Mouse (Mus musculus): ENCODE results near the gene Tsfm.
"Not testable (repeated sequence)": the region's sequence is repeated elsewhere in the genome, so short reads cannot be mapped to it uniquely, and the experiment has no call there.

Gene Tsfm

GRCm38 (mm10) chr10:127030336-127031296 is at the start of gene Tsfm:
Gene Tsfm, minus strand, starts transcription at chr10:127030840.
- DNase-seq, result peak; percentile 93

- DNase-seq, result no peak
These were observed 49.2 kb upstream of the Tsfm start for GRCm38 (mm10) chr10:127079665-127080391.

GRCm38 (mm10) chr10:127078677-127079575 is 48.3 kb upstream of the Tsfm start:
- DNase-seq, result no peak

GRCm38 (mm10) chr10:127078001-127078676 is 47.5 kb upstream of the Tsfm start:
- no peak for DNase-seq

- no peak for DNase-seq
These were observed 46.9 kb upstream of the Tsfm start for GRCm38 (mm10) chr10:127077515-127077914.

GRCm38 (mm10) chr10:127076082-127076481 is 45.4 kb upstream of the Tsfm start:
- DNase-seq, result no peak

- DNase-seq, result no peak
These were observed 45.0 kb upstream of the Tsfm start for GRCm38 (mm10) chr10:127075651-127076050.

GRCm38 (mm10) chr10:127075080-127075479 is 44.4 kb upstream of the Tsfm start, which contains the start of gene Agap2:
Gene Agap2, plus strand, starts transcription at chr10:127075284.
- DNase-seq, result no peak

GRCm38 (mm10) chr10:127073981-127074380 is 43.3 kb upstream of the Tsfm start:
- DNase-seq, result no peak

GRCm38 (mm10) chr10:127072969-127073368 is 42.3 kb upstream of the Tsfm start:
- DNase-seq, result not testable (repeated sequence)

GRCm38 (mm10) chr10:127072270-127072669 is 41.6 kb upstream of the Tsfm start:
- DNase-seq, result not testable (repeated sequence)

GRCm38 (mm10) chr10:127071203-127071602 is 40.6 kb upstream of the Tsfm start:
- no peak for DNase-seq

GRCm38 (mm10) chr10:127070190-127071121 is 39.8 kb upstream of the Tsfm start, which contains the start of gene Tspan31:
Gene Tspan31, minus strand, starts transcription at chr10:127070264.
- DNase-seq, result peak; percentile 89

GRCm38 (mm10) chr10:127069281-127070189 is 38.9 kb upstream of the Tsfm start:
- DNase-seq, result no peak

- DNase-seq, result no peak
These were observed 37.9 kb upstream of the Tsfm start for GRCm38 (mm10) chr10:127068360-127069038.

- no peak for DNase-seq
These were observed 35.9 kb upstream of the Tsfm start for GRCm38 (mm10) chr10:127066519-127067018.

GRCm38 (mm10) chr10:127065981-127066380 is 35.3 kb upstream of the Tsfm start:
- DNase-seq, result no peak
